Comparison of ENCODE assay signal across 27 mouse cellular contexts in the genomic region with DNA sequence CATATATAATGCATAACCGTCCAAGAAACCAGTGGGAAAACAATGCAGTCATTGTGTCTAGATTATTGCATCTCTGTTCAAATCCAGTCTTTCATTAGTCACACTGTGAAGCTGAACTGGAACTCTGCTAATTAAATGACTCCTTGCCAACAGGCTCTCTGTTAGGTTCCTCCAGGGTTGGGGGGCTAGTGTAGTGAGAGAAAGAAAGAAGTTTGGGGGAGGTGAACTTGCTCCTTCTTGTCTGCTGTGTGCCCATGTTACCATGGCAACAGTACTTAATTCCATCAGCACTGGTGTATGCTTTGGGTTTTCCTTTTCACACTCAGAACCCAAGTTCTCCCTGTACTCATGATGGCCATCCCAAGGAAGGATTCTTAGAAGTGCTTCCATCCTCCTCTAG.
DNase-seq lines count a peak whose midpoint lies in the region; ATAC-seq lines count a peak whose summit lies in the region.
"Had no signal": no experiment of that assay in that cellular context is flagged by ENCODE, and none has a peak within 500 bp of the region (broad histone marks: within the 10 kb centered on the region; RNA-seq: fewer than 3 reads in every experiment).

No protein-coding gene starts in this region.

- ATAC-seq in hindbrain, embryonic 16.5 days = 0 out of 2 replicates have a peak, but pooled peaks have one; percentile 45
- ATAC-seq in forebrain, embryonic 13.5 days = peak; percentile 63
- ATAC-seq: activated CD4-positive, CD25-positive, alpha-beta regulatory T cell, adult 4 months; intestine, embryonic 15.5 days; midbrain, embryonic 15.5 days had no signal

- H3K27ac ChIP-seq in hindbrain, embryonic 16.5 days (ENCODE audit: low read depth, low read length) = no peak overlapping the region
- no peak overlapping the region for H3K27ac ChIP-seq in hindbrain, embryonic 10.5 days
- H3K27ac ChIP-seq in forebrain, embryonic 13.5 days = no peak overlapping the region
- H3K27ac ChIP-seq: embryonic facial prominence, embryonic 12.5 days; gastrocnemius, adult 2 months; heart, embryonic 10.5 days; intestine, embryonic 15.5 days; liver, embryonic 13.5 days; midbrain, embryonic 15.5 days; neural tube, embryonic 13.5 days had no signal

- H3K4me1 ChIP-seq in hindbrain, embryonic 16.5 days (ENCODE audit: control insufficient read depth, insufficient read depth, low read depth, low read length) = no peaks in the 10 kb centered on the region
- H3K4me1 ChIP-seq in hindbrain, embryonic 10.5 days (replicated peaks) = peaks cover 8% of the 10 kb centered on the region; the same call in 1 of the 2 replicates
- peaks cover 14% of the 10 kb centered on the region for H3K4me1 ChIP-seq in forebrain, embryonic 13.5 days
- H3K4me1 ChIP-seq: embryonic facial prominence, embryonic 12.5 days; heart, embryonic 10.5 days; intestine, embryonic 15.5 days; liver, embryonic 13.5 days; midbrain, embryonic 15.5 days had no signal

- no peaks in the 10 kb centered on the region for H3K9me3 ChIP-seq in hindbrain, embryonic 16.5 days (ENCODE audit: control insufficient read depth, low read length)
- no peaks in the 10 kb centered on the region for H3K9me3 ChIP-seq in hindbrain, embryonic 10.5 days
- no peaks in the 10 kb centered on the region for H3K9me3 ChIP-seq in forebrain, embryonic 13.5 days (replicated peaks)
- H3K9me3 ChIP-seq: embryonic facial prominence, embryonic 12.5 days; heart, embryonic 10.5 days; intestine, embryonic 15.5 days; liver, embryonic 13.5 days; midbrain, embryonic 15.5 days; neural tube, embryonic 13.5 days had no signal

- intact Hi-C loops in left cerebral cortex, postnatal 36 days (cut with DNase I) = no loop called here

- WGBS in hindbrain, embryonic 16.5 days = 37% methylated on average over 1 of the region's 1 CpGs
- 52% methylated on average over 1 of the region's 1 CpGs for WGBS in hindbrain, embryonic 10.5 days
- 3% methylated on average over 1 of the region's 1 CpGs for WGBS in forebrain, embryonic 13.5 days

- no peak overlapping the region for H3K9ac ChIP-seq in hindbrain, embryonic 16.5 days (ENCODE audit: low read depth, low read length)
- no peak overlapping the region for H3K9ac ChIP-seq in forebrain, embryonic 13.5 days
- H3K9ac ChIP-seq: embryonic facial prominence, embryonic 12.5 days; intestine, embryonic 15.5 days; liver, embryonic 13.5 days; midbrain, embryonic 15.5 days; neural tube, embryonic 13.5 days had no signal

- H3K4me2 ChIP-seq in hindbrain, embryonic 16.5 days (ENCODE audit: low read length) = no peak overlapping the region
- H3K4me2 ChIP-seq in forebrain, embryonic 13.5 days = no peak overlapping the region
- H3K4me2 ChIP-seq: embryonic facial prominence, embryonic 12.5 days; intestine, embryonic 15.5 days; liver, embryonic 13.5 days; midbrain, embryonic 15.5 days; neural tube, embryonic 13.5 days had no signal

- no peak overlapping the region for H3K4me3 ChIP-seq in hindbrain, embryonic 16.5 days (ENCODE audit: low read length)
- no peak overlapping the region for H3K4me3 ChIP-seq in hindbrain, embryonic 10.5 days
- no peak overlapping the region for H3K4me3 ChIP-seq in forebrain, embryonic 13.5 days
- H3K4me3 ChIP-seq: embryonic facial prominence, embryonic 12.5 days; erythroblast, embryonic 14.5 days; gastrocnemius, adult 2 months; heart, embryonic 10.5 days; intestine, embryonic 15.5 days; liver, embryonic 13.5 days; midbrain, embryonic 15.5 days; myocyte; neural tube, embryonic 13.5 days had no signal

- no peaks in the 10 kb centered on the region for H3K36me3 ChIP-seq in hindbrain, embryonic 16.5 days (ENCODE audit: control insufficient read depth, insufficient read depth, low read length)
- H3K36me3 ChIP-seq in hindbrain, embryonic 10.5 days = no peaks in the 10 kb centered on the region
- no peaks in the 10 kb centered on the region for H3K36me3 ChIP-seq in forebrain, embryonic 13.5 days (ENCODE audit: poor library complexity, severe bottlenecking)
- H3K36me3 ChIP-seq: embryonic facial prominence, embryonic 12.5 days; heart, embryonic 10.5 days; intestine, embryonic 15.5 days; liver, embryonic 13.5 days; midbrain, embryonic 15.5 days; neural tube, embryonic 13.5 days had no signal

- no peaks in the 10 kb centered on the region for H3K27me3 ChIP-seq in hindbrain, embryonic 16.5 days (replicated peaks; ENCODE audit: control insufficient read depth, insufficient read depth, low read length)
- H3K27me3 ChIP-seq in hindbrain, embryonic 10.5 days (ENCODE audit: insufficient read depth, poor library complexity, severe bottlenecking) = no peaks in the 10 kb centered on the region
- H3K27me3 ChIP-seq in forebrain, embryonic 13.5 days = no peaks in the 10 kb centered on the region
- H3K27me3 ChIP-seq: embryonic facial prominence, embryonic 12.5 days; intestine, embryonic 15.5 days; liver, embryonic 13.5 days; midbrain, embryonic 15.5 days; neural tube, embryonic 13.5 days had no signal

- DNase-seq in hindbrain, embryonic 10.5 days (ENCODE audit: low spot score) = no peak
- peak; percentile 44 for DNase-seq in retina, postnatal 1 day
- DNase-seq in retina, embryonic 14.5 days (ENCODE audit: low spot score) = no peak
- DNase-seq in left cerebral cortex, postnatal 36 days (ENCODE audit: low spot score in 2 of 2) = no peak
- no peak for DNase-seq in testis, postnatal 10 days (ENCODE audit: low spot score)
- DNase-seq: adrenal gland, postnatal 14 days; cerebellum, adult 9-10 months; gastrocnemius, adult 2 months; heart, postnatal 4 days; kidney, adult 8-10 months; kidney, postnatal 10 days; liver, embryonic 13.5 days; lung, adult 2 months; lung, postnatal 14 days; right cerebral cortex, adult 18-20 months; thymus, adult 2 months; thymus, postnatal 4 days had no signal
